Mouse (Mus musculus): ENCODE data around the gene Ptges3.

DNA sequence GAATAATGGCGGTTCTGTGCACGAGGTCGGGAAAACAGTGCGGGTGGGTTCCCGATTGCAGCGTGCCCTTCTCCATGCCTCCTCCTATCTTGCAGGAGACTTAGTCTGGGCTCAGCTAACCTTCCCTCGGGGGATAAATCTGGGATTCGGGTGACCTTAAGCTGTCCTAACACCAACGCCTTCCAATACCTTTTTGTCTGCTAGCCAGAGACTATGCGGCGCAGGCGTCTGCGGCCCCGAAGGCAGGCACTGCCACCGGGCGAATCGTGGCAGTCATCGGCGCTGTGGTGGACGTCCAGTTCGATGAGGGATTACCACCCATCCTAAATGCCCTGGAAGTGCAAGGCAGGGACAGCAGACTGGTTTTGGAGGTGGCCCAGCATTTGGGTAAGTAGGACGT, 24.9 kb downstream of the Ptges3 start:
- TF ChIP-seq CTCF (IDR thresholded peaks at IDR 0.05; ENCODE audit: insufficient read depth, low read depth, low read length) (no peak), POLR2A (IDR thresholded peaks at IDR 0.05; ENCODE audit: insufficient read depth, low read depth, low read length) (no peak)
